Comparison of ENCODE assay signal across 21 mouse cellular contexts in genomic region chr11:32622479-32623190, GRCm38 (mm10). TPM values are rescaled to one million over a fixed set of nuclear protein-coding genes. Genes with fewer than 3 reads are reported as not detected.
A peak's percentile ranks its signal among the peaks of the same experiment; 100 is the strongest.
DNase-seq lines count a peak whose midpoint lies in the region; ATAC-seq and TF ChIP-seq lines count a peak whose summit lies in the region.
"Had no signal": no experiment of that assay in that cellular context is flagged by ENCODE, and none has a peak within 500 bp of the region (broad histone marks: within the 10 kb centered on the region; RNA-seq: fewer than 3 reads in every experiment).

No protein-coding gene starts in this region.

- H3K9ac ChIP-seq in forebrain, embryonic 15.5 days (replicated peaks): no peak overlapping the region
- no peak overlapping the region for H3K9ac ChIP-seq in intestine, embryonic 16.5 days (ENCODE audit: low read depth, low read length)
- H3K9ac ChIP-seq: embryonic facial prominence, embryonic 15.5 days; stomach, embryonic 15.5 days had no signal

- peak overlapping the region; percentile 100 for H3K27ac ChIP-seq in cerebellum, adult 2 months (ENCODE audit: insufficient read depth, low read length)
- peak overlapping the region; percentile 36; the same call in 1 of the 2 replicates for H3K27ac ChIP-seq in heart, embryonic 10.5 days
- H3K27ac ChIP-seq in forebrain, embryonic 15.5 days (replicated peaks): peak overlapping the region; percentile 65
- no peak overlapping the region for H3K27ac ChIP-seq in intestine, embryonic 16.5 days (ENCODE audit: low read length)
- H3K27ac ChIP-seq: embryonic facial prominence, embryonic 15.5 days; heart, adult 2 months; kidney, postnatal 0 days; left cerebral cortex, adult 2 months; stomach, embryonic 15.5 days had no signal

- no peaks in the 10 kb centered on the region for H3K9me3 ChIP-seq in heart, embryonic 10.5 days
- H3K9me3 ChIP-seq in forebrain, embryonic 15.5 days: no peaks in the 10 kb centered on the region
- no peaks in the 10 kb centered on the region for H3K9me3 ChIP-seq in intestine, embryonic 16.5 days (ENCODE audit: control insufficient read depth, low read length)
- H3K9me3 ChIP-seq: embryonic facial prominence, embryonic 15.5 days; stomach, embryonic 15.5 days had no signal

- TF ChIP-seq CTCF in cerebellum, adult 2 months (IDR thresholded peaks at IDR 0.05; ENCODE audit: borderline replicate concordance, insufficient read depth, low read depth, low read length): no peak

- no peaks in the 10 kb centered on the region for H3K27me3 ChIP-seq in cerebellum, adult 2 months (ENCODE audit: control insufficient read depth, insufficient read depth, low read length)
- no peaks in the 10 kb centered on the region for H3K27me3 ChIP-seq in heart, embryonic 10.5 days (ENCODE audit: insufficient read depth, poor library complexity, severe bottlenecking)
- no peaks in the 10 kb centered on the region for H3K27me3 ChIP-seq in forebrain, embryonic 15.5 days
- no peaks in the 10 kb centered on the region for H3K27me3 ChIP-seq in intestine, embryonic 16.5 days (replicated peaks; ENCODE audit: control insufficient read depth, insufficient read depth, low read length)
- H3K27me3 ChIP-seq: embryonic facial prominence, embryonic 15.5 days; stomach, embryonic 15.5 days had no signal

- H3K4me2 ChIP-seq in forebrain, embryonic 15.5 days (replicated peaks): no peak overlapping the region
- no peak overlapping the region for H3K4me2 ChIP-seq in intestine, embryonic 16.5 days (ENCODE audit: low read depth, low read length)
- H3K4me2 ChIP-seq: embryonic facial prominence, embryonic 15.5 days; stomach, embryonic 15.5 days had no signal

- WGBS in cerebellum, adult 2 months: 13% methylated on average over 13 of the region's 13 CpGs
- 81% methylated on average over 13 of the region's 13 CpGs for WGBS in heart, embryonic 10.5 days
- WGBS in forebrain, embryonic 15.5 days: 85% methylated on average over 13 of the region's 13 CpGs
- 87% methylated on average over 13 of the region's 13 CpGs for WGBS in intestine, embryonic 16.5 days

- H3K4me1 ChIP-seq in cerebellum, adult 2 months (ENCODE audit: control insufficient read depth, insufficient read depth, low read length): peaks cover 55% of the 10 kb centered on the region
- H3K4me1 ChIP-seq in heart, embryonic 10.5 days: peaks cover 34% of the 10 kb centered on the region
- peaks cover 24% of the 10 kb centered on the region for H3K4me1 ChIP-seq in forebrain, embryonic 15.5 days
- H3K4me1 ChIP-seq in intestine, embryonic 16.5 days (ENCODE audit: control insufficient read depth, insufficient read depth, low read length): peaks cover 16% of the 10 kb centered on the region

- H3K36me3 ChIP-seq in heart, embryonic 10.5 days: no peaks in the 10 kb centered on the region
- H3K36me3 ChIP-seq in forebrain, embryonic 15.5 days: no peaks in the 10 kb centered on the region
- H3K36me3 ChIP-seq in intestine, embryonic 16.5 days (ENCODE audit: control insufficient read depth, insufficient read depth, low read length): no peaks in the 10 kb centered on the region
- H3K36me3 ChIP-seq: embryonic facial prominence, embryonic 15.5 days; stomach, embryonic 15.5 days had no signal

- DNase-seq in cerebellum, adult 2 months: no peak
- DNase-seq in cerebellum, adult 9-10 months: no peak
- DNase-seq in heart, embryonic 10.5 days (ENCODE audit: low spot score): no peak
- DNase-seq in heart, adult 11 months: no peak
- peak; percentile 36 for DNase-seq in layer of hippocampus, adult 9-11 months
- DNase-seq in layer of hippocampus, adult 11-12 months (ENCODE audit: low spot score): no peak
- DNase-seq: adrenal gland, postnatal 14 days; lung, postnatal 4 days; right cerebral cortex, adult 18-20 months; right cerebral cortex, postnatal 4 days; thymus, postnatal 25 days had no signal

- H3K4me3 ChIP-seq in cerebellum, adult 2 months (replicated peaks; ENCODE audit: insufficient read depth, low read depth, low read length): no peak overlapping the region
- H3K4me3 ChIP-seq in heart, embryonic 10.5 days: no peak overlapping the region
- no peak overlapping the region for H3K4me3 ChIP-seq in forebrain, embryonic 15.5 days
- no peak overlapping the region for H3K4me3 ChIP-seq in intestine, embryonic 16.5 days (ENCODE audit: low read length)
- H3K4me3 ChIP-seq: embryonic facial prominence, embryonic 15.5 days; heart, adult 2 months; left cerebral cortex, adult 2 months; myocyte; stomach, embryonic 15.5 days had no signal

- ATAC-seq in forebrain, embryonic 15.5 days (replicated peaks): peak; percentile 5; the same call in 1 of the 2 replicates
- no peak for ATAC-seq in intestine, embryonic 16.5 days
- ATAC-seq: inflammation-experienced regulatory T-cells, adult 6 months; midbrain, embryonic 16.5 days had no signal

- no peak for TF ChIP-seq POLR2A in cerebellum, adult 2 months (IDR thresholded peaks at IDR 0.05; ENCODE audit: borderline replicate concordance, insufficient read depth, low read length)

RNA-seq across cellular contexts. Expression of gene Fbxw11, which starts 19.9 kb away (rescaled TPM):
- polyA plus RNA-seq in cerebellum, adult 2 months (2012; rRNA removed): 122 and 132 TPM in 2 replicates
- polyA plus RNA-seq in heart, embryonic 10.5 days (2016; fragmentation: Nextera tagmentation; extraction: Ambion mirVana): 61.1 and 73.9 TPM in 2 replicates
- 125 and 127 TPM in 2 replicates for polyA plus RNA-seq in forebrain, embryonic 15.5 days (2015; fragmentation: Nextera tagmentation; extraction: Ambion mirVana)
- polyA plus RNA-seq in intestine, embryonic 16.5 days (2015; fragmentation: Nextera tagmentation; extraction: Ambion mirVana): 59.0 and 59.6 TPM in 2 replicates
